Mouse (Mus musculus) myocyte (in vitro differentiated cells): Measurements from ENCODE around the gene Kdm1b.

ENCODE experiments used
- MAX ChIP-seq: IDR thresholded peaks from one replicate; pipeline ENCODE4 v1.6.1; 2011; ENCODE audit warnings: low read depth, mild to moderate bottlenecking, control low read depth
- MYOD1 ChIP-seq, 3 experiments: IDR thresholded peaks; one replicate each; pipeline ENCODE4 v1.6.1; 2011; ENCODE audit warnings: control low read depth in 2 of 3, low read depth in 2 of 3, mild to moderate bottlenecking in 2 of 3, moderate library complexity in 1 of 3; ENCODE audit not compliant: insufficient read length in 2 of 3, control insufficient read depth in 1 of 3
- MYOG ChIP-seq, 3 experiments: IDR thresholded peaks; one replicate each; pipeline ENCODE4 v1.6.1; 2011; ENCODE audit warnings: control low read depth in 2 of 3, low read depth in 2 of 3, mild to moderate bottlenecking in 2 of 3; ENCODE audit not compliant: insufficient read length in 2 of 3, control insufficient read depth in 1 of 3, insufficient read depth in 1 of 3
- POLR2A ChIP-seq: IDR thresholded peaks from one replicate; pipeline ENCODE4 v1.6.1; 2011; ENCODE audit warnings: low read depth, mild to moderate bottlenecking, control low read depth, moderate library complexity; ENCODE audit not compliant: insufficient read length
- TCF12 ChIP-seq: IDR thresholded peaks from one replicate; pipeline ENCODE4 v1.6.1; 2011; ENCODE audit warnings: mild to moderate bottlenecking, control low read depth; ENCODE audit not compliant: poor library complexity, insufficient read depth, severe bottlenecking
- TCF3 ChIP-seq: IDR thresholded peaks from one replicate; pipeline ENCODE4 v1.6.1; 2011; ENCODE audit warnings: low read depth, control low read depth; ENCODE audit not compliant: insufficient read length

- TF ChIP-seq POLR2A (no peak), TCF3 (no peak), MYOD1 (IDR thresholded peaks at IDR 0.05; ENCODE audit: control insufficient read depth in 1 of 3, insufficient read length in 2 of 3, low read depth in 2 of 3) (no peak), MAX (no peak), MYOG (IDR thresholded peaks at IDR 0.05; ENCODE audit: control insufficient read depth in 1 of 3, insufficient read depth in 1 of 3, insufficient read length in 2 of 3, low read depth in 2 of 3) (no peak), TCF12 (no peak)
These were observed 10.7 kb downstream of the Kdm1b start for GRCm38 (mm10) chr13:47053971-47054370.
